Mouse (Mus musculus) brain, embryonic 14.5 days (tissue): ENCODE measurements around the gene Ugt1a5.

Experiments
- CTCF ChIP-seq: fragments of 200-500 bp; IDR thresholded peaks from 2 replicates; pipeline ENCODE4 v1.5.1; 2012; ENCODE audit warnings: inconsistent platforms, mild to moderate bottlenecking, moderate library complexity, borderline replicate concordance; ENCODE audit not compliant: insufficient read depth, insufficient read length; ENCODE audit errors: extremely low read depth
- POLR2A ChIP-seq: fragments of 200-500 bp; IDR thresholded peaks from 2 replicates; pipeline ENCODE4 v1.6.1; 2012; ENCODE audit warnings: mild to moderate bottlenecking, inconsistent platforms, borderline replicate concordance; ENCODE audit not compliant: poor library complexity, insufficient read depth, insufficient read length, severe bottlenecking; ENCODE audit errors: extremely low read depth

- TF ChIP-seq POLR2A (no peak), CTCF (no peak)
These were observed 67.8 kb downstream of the Ugt1a5 start for GRCm38 (mm10) chr1:88233421-88234247.
